Mouse (Mus musculus) lung, postnatal 0 days (tissue): Measurements from ENCODE around the gene Ccdc194. TPM values are rescaled to one million over a fixed set of nuclear protein-coding genes. Genes with fewer than 3 reads are reported as not detected.

Source experiments
- ATAC-seq: fragments of 200-750 bp; cut with Nextera tagmentation; 2 replicates; pipeline ENCODE4 v1.8.0; 2017; ENCODE audit warnings: moderate library complexity
- DNase-seq: peaks from one replicate; pipeline ENCODE4 v3.0.0-alpha.2; 2016; ENCODE audit warnings: low spot score
- H3K27ac ChIP-seq: fragments of 300-500 bp; sonication (generic); 2 replicates; pipeline ENCODE4 v1.5.1; 2014; ENCODE audit warnings: antibody characterized with exemption, mild to moderate bottlenecking, low read length, mixed read lengths
- H3K27me3 ChIP-seq: fragments of 300-500 bp; sonication (generic); replicated peaks from 2 replicates; pipeline ENCODE4 v1.6.1; 2014; ENCODE audit warnings: low read length, mixed read lengths; ENCODE audit not compliant: insufficient read depth
- H3K36me3 ChIP-seq: fragments of 300-500 bp; sonication (generic); 2 replicates; pipeline ENCODE4 v1.6.1; 2014; ENCODE audit warnings: low read length, mixed read lengths; ENCODE audit not compliant: insufficient read depth
- H3K4me1 ChIP-seq: fragments of 300-500 bp; sonication (generic); 2 replicates; pipeline ENCODE4 v1.6.1; 2014; ENCODE audit warnings: antibody characterized with exemption, low read depth, low read length, mixed read lengths; ENCODE audit not compliant: insufficient read depth
- H3K4me2 ChIP-seq: fragments of 300-500 bp; sonication (generic); replicated peaks from 2 replicates; pipeline ENCODE4 v1.6.1; 2014; ENCODE audit warnings: low read depth, mild to moderate bottlenecking, low read length, moderate library complexity, mixed read lengths
- H3K4me3 ChIP-seq: fragments of 300-500 bp; sonication (generic); 2 replicates; pipeline ENCODE4 v1.5.1; 2014; ENCODE audit warnings: low read depth, low read length
- H3K9ac ChIP-seq: fragments of 300-500 bp; sonication (generic); replicated peaks from 2 replicates; pipeline ENCODE4 v1.6.1; 2014; ENCODE audit warnings: low read depth, mild to moderate bottlenecking
- H3K9me3 ChIP-seq: fragments of 300-500 bp; sonication (generic); 2 replicates; pipeline ENCODE4 v1.6.1; 2016; ENCODE audit warnings: low read length, mixed read lengths
- CTCF ChIP-seq: IDR thresholded peaks from 2 replicates; pipeline ENCODE4 v1.5.1; 2016; ENCODE audit warnings: antibody characterized with exemption, mild to moderate bottlenecking
- EP300 ChIP-seq: IDR thresholded peaks from 2 replicates; pipeline ENCODE4 v1.6.1; 2016; ENCODE audit warnings: antibody characterized with exemption, mild to moderate bottlenecking, control low read depth
- WGBS: fragments of 180-500 bp; shearing (Covaris S2); extraction: QIAGEN DNeasy Blood & Tissue Kit; methylation state at CpG from one replicate; pipeline ENCODE4 v1.1.7; 2014; 5-methylcytosine and 5-hydroxymethylcytosine counted together
- polyA plus RNA-seq: library from polyadenylated mRNA; unstranded; fragments of >200 nt; fragmentation: Nextera tagmentation; extraction: Ambion mirVana; gene quantifications from 2 replicates; pipeline ENCODE4 v1.2.1, GENCODE M21; 2015

Gene Ccdc194
- polyA plus RNA-seq, 1 experiment from 2014 or later = 0.08 TPM

GRCm38 (mm10) chr8:71558958-71559690, 33.6 kb upstream of the Ccdc194 start:
- TF ChIP-seq EP300 = no peak
- peak; percentile 37; the same call in 1 of the 2 replicates for TF ChIP-seq CTCF
- Histone ChIP-seq H3K4me3 (peak overlapping the region; percentile 45), H3K9ac (no peak overlapping the region), H3K4me1 (peaks cover 9% of the 10 kb centered on the region; the same call in 1 of the 2 replicates), H3K36me3 (no peaks in the 10 kb centered on the region), H3K4me2 (peak overlapping the region; percentile 85), H3K9me3 (no peaks in the 10 kb centered on the region), H3K27me3 (peaks cover 31% of the 10 kb centered on the region), H3K27ac (no peak overlapping the region)
- ATAC-seq (peak; percentile 71), DNase-seq (peak; percentile 93)
- WGBS = under 1% methylated on average over 24 of the region's 24 CpGs

- Histone ChIP-seq H3K27ac (no peak within 1 kb of the TSS), H3K36me3 (no peaks in the 10 kb centered on the region), H3K4me1 (peaks cover 9% of the 10 kb centered on the region; the same call in 1 of the 2 replicates), H3K9ac (peak within 1 kb of the TSS; percentile 34), H3K4me3 (peak within 1 kb of the TSS; percentile 45), H3K9me3 (no peaks in the 10 kb centered on the region), H3K4me2 (peak within 1 kb of the TSS; percentile 85), H3K27me3 (peaks cover 31% of the 10 kb centered on the region)
- DNase-seq = no peak
- WGBS = 5% methylated on average over 70 of the region's 70 CpGs
- no peak; the same call in 1 of the 2 replicates for TF ChIP-seq CTCF
- TF ChIP-seq EP300 = no peak
- peak; percentile 10; the same call in 1 of the 2 replicates for ATAC-seq
Observed at GRCm38 (mm10) chr8:71558071-71558957, 32.8 kb upstream of the Ccdc194 start, which contains the start of gene Tmem221. Gene Tmem221, minus strand, starts transcription at chr8:71558871.

GRCm38 (mm10) chr8:71554644-71555043, 29.1 kb upstream of the Ccdc194 start:
- H3K9ac ChIP-seq = no peak overlapping the region
- DNase-seq (peak; percentile 41), ATAC-seq (peak; percentile 42)
- no peaks in the 10 kb centered on the region for H3K36me3 ChIP-seq
- H3K27ac ChIP-seq = peak overlapping the region; percentile 51
- peaks cover 6% of the 10 kb centered on the region; the same call in 1 of the 2 replicates for H3K4me1 ChIP-seq
- no peak overlapping the region for H3K4me2 ChIP-seq
- H3K9me3 ChIP-seq = no peaks in the 10 kb centered on the region
- no peak overlapping the region for H3K4me3 ChIP-seq
- 84% methylated on average over 2 of the region's 2 CpGs for WGBS
- H3K27me3 ChIP-seq = peaks cover 18% of the 10 kb centered on the region; the same call in 1 of the 2 replicates
- no peak for TF ChIP-seq CTCF
- TF ChIP-seq EP300 = peak; percentile 84

- no peak overlapping the region for H3K4me2 ChIP-seq
- H3K9ac ChIP-seq = no peak overlapping the region
- H3K4me3 ChIP-seq = no peak overlapping the region
- no peak for TF ChIP-seq EP300
- TF ChIP-seq CTCF = no peak
- H3K9me3 ChIP-seq = no peaks in the 10 kb centered on the region
- H3K36me3 ChIP-seq = no peaks in the 10 kb centered on the region
- peak overlapping the region; percentile 51 for H3K27ac ChIP-seq
- WGBS = 52% methylated on average over 6 of the region's 6 CpGs
- H3K27me3 ChIP-seq = 0 out of 2 replicates have a peak, but pooled peaks cover 12% of the 10 kb centered on the region
- ATAC-seq (no peak; the same call in 1 of the 2 replicates), DNase-seq (peak; percentile 36)
- H3K4me1 ChIP-seq = peaks cover 6% of the 10 kb centered on the region; the same call in 1 of the 2 replicates
Observed at GRCm38 (mm10) chr8:71554001-71554400, 28.5 kb upstream of the Ccdc194 start.

- H3K4me3 ChIP-seq = no peak overlapping the region
- 0 out of 2 replicates have a peak, but pooled peaks cover 3% of the 10 kb centered on the region for H3K27me3 ChIP-seq
- H3K4me1 ChIP-seq = no peaks in the 10 kb centered on the region
- no peak overlapping the region for H3K4me2 ChIP-seq
- TF ChIP-seq EP300 (no peak), CTCF (no peak)
- no peaks in the 10 kb centered on the region for H3K36me3 ChIP-seq
- ATAC-seq = peak; percentile 13; the same call in 1 of the 2 replicates
- H3K27ac ChIP-seq = peak overlapping the region; percentile 20; the same call in 1 of the 2 replicates
- WGBS = 54% methylated on average over 6 of the region's 6 CpGs
- no peak overlapping the region for H3K9ac ChIP-seq
- no peaks in the 10 kb centered on the region for H3K9me3 ChIP-seq
- DNase-seq = no peak
Observed at GRCm38 (mm10) chr8:71552770-71553169, 27.3 kb upstream of the Ccdc194 start.

GRCm38 (mm10) chr8:71550754-71551153, 25.2 kb upstream of the Ccdc194 start:
- no peaks in the 10 kb centered on the region for H3K9me3 ChIP-seq
- H3K4me2 ChIP-seq = no peak overlapping the region
- H3K4me1 ChIP-seq = no peaks in the 10 kb centered on the region
- ATAC-seq = peak; percentile 57
- H3K9ac ChIP-seq = no peak overlapping the region
- H3K27me3 ChIP-seq = no peaks in the 10 kb centered on the region
- DNase-seq = no peak
- WGBS = 46% methylated on average over 7 of the region's 7 CpGs
- H3K27ac ChIP-seq = no peak overlapping the region
- TF ChIP-seq EP300 = no peak
- no peaks in the 10 kb centered on the region for H3K36me3 ChIP-seq
- H3K4me3 ChIP-seq = no peak overlapping the region
